Mouse (Mus musculus) heart, embryonic 15.5 days (tissue): Measurements from ENCODE around the gene Ago1. TPM values are rescaled to one million over a fixed set of nuclear protein-coding genes. Genes with fewer than 3 reads are reported as not detected.

Experiments
- ATAC-seq: fragments of 200-750 bp; cut with Nextera tagmentation; replicated peaks from 2 replicates; pipeline ENCODE4 v1.8.0; 2017; ENCODE audit warnings: low read depth, moderate TSS enrichment; ENCODE audit not compliant: insufficient number of reproducible peaks, insufficient read depth, low FRiP score
- H3K27ac ChIP-seq: fragments of 300-500 bp; sonication (generic); 2 replicates; pipeline ENCODE4 v1.5.1; 2015; ENCODE audit warnings: mild to moderate bottlenecking, inconsistent platforms
- H3K27me3 ChIP-seq: fragments of 300-500 bp; sonication (generic); 2 replicates; pipeline ENCODE4 v1.6.1; 2015; ENCODE audit warnings: inconsistent platforms
- H3K36me3 ChIP-seq: fragments of 300-500 bp; sonication (generic); 2 replicates; pipeline ENCODE4 v1.6.1; 2015; ENCODE audit warnings: mild to moderate bottlenecking, inconsistent platforms
- H3K4me1 ChIP-seq: fragments of 300-500 bp; sonication (generic); replicated peaks from 2 replicates; pipeline ENCODE4 v1.6.1; 2015; ENCODE audit warnings: inconsistent platforms
- H3K4me2 ChIP-seq: fragments of 300-500 bp; sonication (generic); 2 replicates; pipeline ENCODE4 v1.6.1; 2015; ENCODE audit warnings: inconsistent platforms, mild to moderate bottlenecking, moderate library complexity
- H3K4me3 ChIP-seq: fragments of 300-500 bp; sonication (generic); 2 replicates; pipeline ENCODE4 v1.5.1; 2015; ENCODE audit warnings: mild to moderate bottlenecking, inconsistent platforms
- H3K9ac ChIP-seq: fragments of 300-500 bp; sonication (generic); 2 replicates; pipeline ENCODE4 v1.6.1; 2015; ENCODE audit warnings: mild to moderate bottlenecking, inconsistent platforms
- H3K9me3 ChIP-seq: fragments of 300-500 bp; sonication (generic); replicated peaks from 2 replicates; pipeline ENCODE4 v1.6.1; 2016; ENCODE audit warnings: inconsistent platforms
- WGBS: fragments of 180-500 bp; shearing (Covaris S2); methylation state at CpG from one replicate; pipeline ENCODE4 v1.1.7; 2015; ENCODE audit warnings: mixed read lengths; 5-methylcytosine and 5-hydroxymethylcytosine counted together
- polyA plus RNA-seq: library from polyadenylated mRNA; unstranded; fragments of >200 nt; fragmentation: Nextera tagmentation; extraction: Ambion mirVana; gene quantifications from 2 replicates; pipeline ENCODE4 v1.2.1, GENCODE M21; 2015

The Ago1 gene
- 1.9 and 2.5 TPM in 2 replicates for polyA plus RNA-seq

GRCm38 (mm10) chr4:126468285-126468901, at the start of gene Ago1:
Gene Ago1 (minus strand): TSS chr4:126468583.
- Histone ChIP-seq H3K9ac (peak within 1 kb of the TSS; percentile 85), H3K9me3 (no peaks in the 10 kb centered on the region), H3K4me3 (peak within 1 kb of the TSS; percentile 85), H3K4me1 (peaks cover 34% of the 10 kb centered on the region), H3K4me2 (peak within 1 kb of the TSS; percentile 87), H3K27ac (peak within 1 kb of the TSS; percentile 83), H3K36me3 (no peaks in the 10 kb centered on the region), H3K27me3 (no peaks in the 10 kb centered on the region)
- WGBS = under 1% methylated on average over 55 of the region's 55 CpGs
- peak; percentile 86 for ATAC-seq

DNA sequence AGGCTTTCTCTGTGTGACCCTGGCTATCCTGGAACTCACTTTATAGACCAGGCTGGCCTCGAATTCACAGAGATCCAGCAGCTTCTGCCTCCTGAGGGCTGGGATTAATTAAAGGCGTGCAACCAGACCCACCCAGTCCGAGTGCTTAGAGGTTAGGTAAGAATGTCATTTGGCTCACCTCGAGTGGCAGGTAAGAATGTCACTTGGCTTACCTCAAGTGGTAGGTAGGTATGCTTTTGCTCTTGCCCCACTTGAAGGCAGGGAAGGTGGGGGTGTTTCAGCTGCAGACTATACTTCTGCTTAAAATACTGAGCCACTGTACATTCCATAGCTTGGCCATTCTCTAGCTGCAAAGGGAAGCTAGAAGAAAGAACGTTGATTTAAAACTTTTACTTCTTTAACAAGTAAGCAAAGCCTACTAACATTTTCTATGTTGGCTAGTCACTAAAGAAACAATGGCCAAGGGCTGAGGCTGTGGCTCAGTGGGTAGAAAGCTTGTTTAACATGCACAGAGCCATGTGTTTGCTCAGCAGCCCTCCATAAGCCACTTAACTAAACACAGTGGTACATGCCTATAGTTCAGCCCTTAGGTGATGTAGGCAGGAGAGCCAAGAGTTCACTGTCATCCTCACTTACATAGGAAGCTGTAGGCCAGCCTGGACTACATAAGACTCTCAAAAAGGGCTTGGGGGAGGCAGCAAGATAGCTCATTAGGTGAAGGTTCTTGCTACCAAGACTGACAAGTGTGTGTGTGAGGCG, 44.1 kb upstream of the Ago1 start:
- Histone ChIP-seq H3K9me3 (no peaks in the 10 kb centered on the region), H3K4me2 (no peak overlapping the region), H3K36me3 (0 out of 2 replicates have a peak, but pooled peaks cover 9% of the 10 kb centered on the region), H3K27ac (no peak overlapping the region), H3K4me1 (no peaks in the 10 kb centered on the region), H3K4me3 (no peak overlapping the region), H3K27me3 (no peaks in the 10 kb centered on the region), H3K9ac (no peak overlapping the region)
- 80% methylated on average over 6 of the region's 6 CpGs for WGBS
- no peak for ATAC-seq

DNA sequence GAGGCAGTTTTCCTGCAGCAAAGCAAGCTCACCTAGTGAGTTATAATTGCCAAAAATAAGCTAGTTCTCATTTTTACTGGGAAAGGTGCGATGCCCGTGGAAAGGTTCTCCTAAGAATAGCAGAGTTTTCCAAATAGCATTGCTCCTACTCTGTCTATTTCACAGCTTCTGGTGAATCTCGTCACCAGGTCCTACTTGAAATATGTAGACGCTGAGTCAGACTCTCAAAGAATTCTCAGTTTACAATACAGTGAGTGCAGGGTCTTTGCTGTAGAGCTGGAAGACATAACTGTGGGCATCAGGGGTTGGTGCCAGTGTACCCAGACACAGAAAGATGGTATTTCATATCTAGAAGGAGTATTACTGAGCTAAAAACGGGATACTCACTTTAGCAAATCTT, 42.6 kb upstream of the Ago1 start:
- H3K4me2 ChIP-seq = no peak overlapping the region
- H3K27me3 ChIP-seq = no peaks in the 10 kb centered on the region
- no peak for ATAC-seq
- H3K36me3 ChIP-seq = peaks cover 9% of the 10 kb centered on the region; the same call in 1 of the 2 replicates
- no peaks in the 10 kb centered on the region for H3K9me3 ChIP-seq
- WGBS = 78% methylated on average over 5 of the region's 5 CpGs
- H3K27ac ChIP-seq = no peak overlapping the region
- no peak overlapping the region for H3K4me3 ChIP-seq
- H3K4me1 ChIP-seq = no peaks in the 10 kb centered on the region
- no peak overlapping the region for H3K9ac ChIP-seq

DNA sequence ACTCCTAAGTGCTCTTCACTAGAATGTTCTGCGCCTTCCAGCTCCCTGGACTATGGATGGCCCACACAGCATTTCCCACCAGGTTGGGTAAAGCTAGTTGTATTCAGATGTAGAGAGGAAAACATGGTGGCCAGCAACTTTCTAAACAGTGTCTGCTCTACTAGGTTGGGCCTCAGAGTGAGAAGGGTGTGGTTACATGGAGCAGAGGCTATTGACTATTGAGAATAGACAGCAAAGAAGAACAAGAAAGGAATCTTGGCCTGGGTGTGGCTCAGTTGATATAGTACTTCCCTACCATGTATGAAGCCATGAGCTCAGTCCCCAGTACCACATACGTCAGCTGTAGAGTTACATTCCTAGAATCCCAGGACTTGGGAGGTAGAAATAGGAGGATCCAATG, 40.7 kb upstream of the Ago1 start:
- Histone ChIP-seq H3K27me3 (no peaks in the 10 kb centered on the region), H3K4me2 (no peak overlapping the region), H3K9ac (no peak overlapping the region), H3K4me3 (no peak overlapping the region), H3K9me3 (no peaks in the 10 kb centered on the region), H3K4me1 (no peaks in the 10 kb centered on the region), H3K36me3 (peaks cover 9% of the 10 kb centered on the region; the same call in 1 of the 2 replicates), H3K27ac (no peak overlapping the region)
- no peak for ATAC-seq
- 80% methylated on average over 2 of the region's 2 CpGs for WGBS

DNA sequence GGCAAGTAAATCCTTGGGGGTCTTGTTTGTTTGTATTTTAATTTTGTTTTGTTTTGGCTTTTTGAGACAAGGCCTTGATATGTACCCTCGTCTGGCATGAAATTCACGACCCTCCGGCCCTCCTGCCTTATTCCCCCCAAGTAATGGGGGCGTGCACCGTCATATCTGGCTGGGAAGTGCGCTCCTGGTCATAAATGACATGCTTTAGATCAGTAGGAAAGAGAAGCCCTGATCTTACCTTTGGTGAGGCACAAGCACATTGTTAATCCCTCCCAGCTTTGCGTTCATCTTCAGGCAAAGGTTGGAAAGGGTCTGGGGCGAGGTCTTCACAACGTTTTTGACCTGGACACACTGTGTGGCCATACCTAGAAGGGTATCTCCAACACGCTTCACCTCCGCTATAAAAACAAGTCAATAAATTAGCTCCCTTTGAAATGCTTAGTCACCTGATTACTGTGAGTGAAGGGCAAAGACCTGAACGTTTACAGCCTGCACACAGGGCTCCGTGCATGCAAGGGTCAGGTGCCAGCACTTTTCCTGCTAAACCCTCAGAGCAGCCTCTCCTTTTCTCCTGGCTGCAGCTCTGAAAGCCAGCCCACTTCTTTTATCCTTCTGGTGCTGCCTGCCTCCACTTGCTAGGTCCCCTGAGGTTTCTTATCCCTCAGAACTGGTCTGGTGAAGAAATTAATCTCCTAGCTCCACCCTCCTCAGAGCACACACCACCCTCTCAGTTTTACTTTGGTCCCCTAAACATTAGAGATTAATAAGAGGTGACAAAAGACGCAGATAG, 39.9 kb upstream of the Ago1 start:
- no peak overlapping the region for H3K9ac ChIP-seq
- ATAC-seq = no peak; the same call in 1 of the 2 replicates
- no peaks in the 10 kb centered on the region for H3K4me1 ChIP-seq
- 69% methylated on average over 14 of the region's 14 CpGs for WGBS
- no peak overlapping the region for H3K4me3 ChIP-seq
- H3K4me2 ChIP-seq = no peak overlapping the region
- no peaks in the 10 kb centered on the region for H3K9me3 ChIP-seq
- no peaks in the 10 kb centered on the region for H3K27me3 ChIP-seq
- peaks cover 9% of the 10 kb centered on the region; the same call in 1 of the 2 replicates for H3K36me3 ChIP-seq
- no peak overlapping the region for H3K27ac ChIP-seq

DNA sequence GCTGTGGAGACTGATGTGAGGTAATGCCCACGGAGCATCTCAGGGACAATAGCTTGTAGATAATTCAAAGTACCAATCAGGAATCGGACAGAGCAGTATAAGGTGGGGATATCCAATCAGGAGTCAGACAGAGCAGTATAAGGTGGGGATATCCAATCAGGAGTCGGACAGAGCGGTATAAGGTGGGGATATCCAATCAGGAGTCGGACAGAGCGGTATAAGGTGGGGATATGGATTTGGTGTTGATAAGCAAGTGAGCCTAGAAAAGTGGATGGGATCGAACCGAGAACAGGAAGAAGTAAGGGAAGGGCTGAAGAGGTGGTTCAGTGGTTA, 34.6 kb upstream of the Ago1 start:
- no peak for ATAC-seq
- H3K4me3 ChIP-seq = no peak overlapping the region
- no peak overlapping the region for H3K27ac ChIP-seq
- H3K4me1 ChIP-seq = 0 out of 2 replicates have a peak, but pooled peaks cover 2% of the 10 kb centered on the region
- 59% methylated on average over 8 of the region's 8 CpGs for WGBS
- H3K9ac ChIP-seq = no peak overlapping the region
- no peaks in the 10 kb centered on the region; the same call in 1 of the 2 replicates for H3K36me3 ChIP-seq
- no peak overlapping the region for H3K4me2 ChIP-seq
- no peaks in the 10 kb centered on the region for H3K9me3 ChIP-seq
- H3K27me3 ChIP-seq = no peaks in the 10 kb centered on the region

GRCm38 (mm10) chr4:126502141-126502976, 34.0 kb upstream of the Ago1 start:
- Histone ChIP-seq H3K36me3 (no peaks in the 10 kb centered on the region; the same call in 1 of the 2 replicates), H3K9me3 (no peaks in the 10 kb centered on the region), H3K4me1 (0 out of 2 replicates have a peak, but pooled peaks cover 2% of the 10 kb centered on the region), H3K4me2 (no peak overlapping the region), H3K27ac (no peak overlapping the region), H3K27me3 (no peaks in the 10 kb centered on the region), H3K4me3 (no peak overlapping the region), H3K9ac (no peak overlapping the region)
- ATAC-seq = no peak
- WGBS = 57% methylated on average over 6 of the region's 6 CpGs

DNA sequence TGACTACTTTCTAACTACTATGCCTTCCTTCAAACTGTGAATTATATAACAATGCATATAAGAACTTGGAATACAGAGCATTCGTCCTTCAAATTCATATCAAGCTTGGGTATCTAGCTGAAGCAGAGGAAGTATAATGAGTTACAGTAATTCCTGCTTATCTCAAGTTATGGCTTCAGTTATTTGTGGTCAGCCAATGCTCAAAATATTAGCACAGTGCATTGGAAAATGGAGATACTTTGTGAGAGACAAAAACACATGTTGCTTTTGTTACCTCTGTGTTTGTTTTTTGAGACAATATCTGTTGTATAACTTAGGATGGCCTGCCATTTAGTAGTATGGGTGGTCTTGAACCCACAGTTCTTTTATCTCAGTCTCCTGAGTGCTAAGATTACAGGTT, 30.2 kb upstream of the Ago1 start:
- Histone ChIP-seq H3K9ac (no peak overlapping the region), H3K9me3 (no peaks in the 10 kb centered on the region), H3K27ac (no peak overlapping the region), H3K4me3 (no peak overlapping the region), H3K27me3 (no peaks in the 10 kb centered on the region), H3K4me2 (no peak overlapping the region), H3K36me3 (no peaks in the 10 kb centered on the region), H3K4me1 (peaks cover 8% of the 10 kb centered on the region; the same call in 1 of the 2 replicates)
- WGBS = 55% methylated on average over 1 of the region's 1 CpGs
- no peak for ATAC-seq

DNA sequence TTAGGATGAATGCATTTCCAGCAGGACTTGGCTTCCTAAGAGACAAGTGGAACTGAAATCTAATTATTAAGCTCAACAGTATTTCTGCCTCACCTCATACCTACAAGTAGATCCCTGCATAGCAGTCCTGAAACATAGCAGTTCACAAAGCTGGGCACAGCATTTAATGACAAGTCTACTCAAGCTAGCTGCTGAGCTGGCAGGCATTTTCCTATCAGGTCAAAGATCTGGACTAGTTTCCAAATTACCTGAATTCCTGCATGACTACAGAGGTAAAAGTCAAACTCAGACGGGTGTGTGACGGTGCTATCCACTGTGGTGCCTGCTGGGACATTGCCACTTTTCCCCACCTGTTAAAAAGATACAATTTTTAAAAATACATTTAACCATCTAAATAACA, 28.6 kb upstream of the Ago1 start:
- ATAC-seq = no peak
- Histone ChIP-seq H3K4me1 (peaks cover 6% of the 10 kb centered on the region; the same call in 1 of the 2 replicates), H3K9me3 (no peaks in the 10 kb centered on the region), H3K9ac (no peak overlapping the region), H3K4me2 (no peak overlapping the region), H3K27me3 (no peaks in the 10 kb centered on the region), H3K27ac (no peak overlapping the region; the same call in 1 of the 2 replicates), H3K36me3 (no peaks in the 10 kb centered on the region), H3K4me3 (no peak overlapping the region)
- 80% methylated on average over 2 of the region's 2 CpGs for WGBS

- H3K27me3 ChIP-seq = no peaks in the 10 kb centered on the region
- H3K9ac ChIP-seq = no peak overlapping the region
- WGBS = 65% methylated on average over 5 of the region's 5 CpGs
- no peak overlapping the region for H3K4me2 ChIP-seq
- no peaks in the 10 kb centered on the region for H3K9me3 ChIP-seq
- peak overlapping the region; percentile 52 for H3K27ac ChIP-seq
- no peak for ATAC-seq
- peaks cover 6% of the 10 kb centered on the region; the same call in 1 of the 2 replicates for H3K4me1 ChIP-seq
- no peaks in the 10 kb centered on the region for H3K36me3 ChIP-seq
- H3K4me3 ChIP-seq = no peak overlapping the region
These were observed 27.8 kb upstream of the Ago1 start for GRCm38 (mm10) chr4:126495942-126496790.
